Mouse (Mus musculus) liver, postnatal 0 days (tissue): Measurements from ENCODE around the gene 9130230L23Rik. TPM values are rescaled to one million over a fixed set of nuclear protein-coding genes. Genes with fewer than 3 reads are reported as not detected.

ENCODE experiments used
- ATAC-seq: fragments of 200-750 bp; cut with Nextera tagmentation; 2 replicates; pipeline ENCODE4 v1.8.0; 2017; ENCODE audit warnings: mild to moderate bottlenecking, moderate library complexity
- DNase-seq: peaks from one replicate; pipeline ENCODE4 v3.0.0-alpha.2; 2016
- H3K27ac ChIP-seq: fragments of 300-500 bp; sonication (generic); 2 replicates; pipeline ENCODE4 v1.5.1; 2014; ENCODE audit warnings: antibody characterized with exemption, moderate library complexity, mild to moderate bottlenecking, low read depth
- H3K27me3 ChIP-seq: fragments of 300-500 bp; sonication (generic); 2 replicates; pipeline ENCODE4 v1.6.1; 2014; ENCODE audit warnings: low read length, control low read depth, mixed read lengths; ENCODE audit not compliant: insufficient read depth
- H3K36me3 ChIP-seq: fragments of 300-500 bp; sonication (generic); replicated peaks from 2 replicates; pipeline ENCODE4 v1.6.1; 2014; ENCODE audit warnings: mild to moderate bottlenecking, control low read depth, low read length, moderate library complexity, mixed read lengths; ENCODE audit not compliant: insufficient read depth
- H3K4me1 ChIP-seq: fragments of 300-500 bp; sonication (generic); 2 replicates; pipeline ENCODE4 v1.6.1; 2014; ENCODE audit warnings: antibody characterized with exemption, mild to moderate bottlenecking, control low read depth; ENCODE audit not compliant: insufficient read depth
- H3K4me2 ChIP-seq: fragments of 300-500 bp; sonication (generic); 2 replicates; pipeline ENCODE4 v1.6.1; 2014; ENCODE audit warnings: low read depth, mild to moderate bottlenecking, low read length, moderate library complexity, mixed read lengths
- H3K4me3 ChIP-seq: fragments of 300-500 bp; sonication (generic); 2 replicates; pipeline ENCODE4 v1.5.1; 2014; ENCODE audit warnings: low read depth, low read length
- H3K9ac ChIP-seq: fragments of 300-500 bp; sonication (generic); replicated peaks from 2 replicates; pipeline ENCODE4 v1.6.1; 2014; ENCODE audit warnings: mild to moderate bottlenecking, moderate library complexity
- H3K9me3 ChIP-seq: fragments of 300-500 bp; sonication (generic); 2 replicates; pipeline ENCODE4 v1.6.1; 2016; ENCODE audit warnings: mild to moderate bottlenecking, control low read depth, low read length, mixed read lengths
- CTCF ChIP-seq: sonication (generic); IDR thresholded peaks from 2 replicates; pipeline ENCODE4 v1.5.1; 2016; ENCODE audit warnings: antibody characterized with exemption, low read depth
- EP300 ChIP-seq: IDR thresholded peaks from 2 replicates; pipeline ENCODE4 v1.6.1; 2016; ENCODE audit warnings: antibody characterized with exemption, low read depth, mild to moderate bottlenecking
- WGBS: fragments of 180-500 bp; shearing (Covaris S2); extraction: QIAGEN DNeasy Blood & Tissue Kit; methylation state at CpG from one replicate; pipeline ENCODE4 v1.1.7; 2014; ENCODE audit not compliant: insufficient replicate concordance; 5-methylcytosine and 5-hydroxymethylcytosine counted together
- polyA plus RNA-seq: library from polyadenylated mRNA; unstranded; fragments of >200 nt; fragmentation: Nextera tagmentation; extraction: Ambion mirVana; gene quantifications from 2 replicates; pipeline ENCODE4 v1.2.1, GENCODE M21; 2015

Gene 9130230L23Rik
- polyA plus RNA-seq, 1 experiment from 2014 or later = not detected

DNA sequence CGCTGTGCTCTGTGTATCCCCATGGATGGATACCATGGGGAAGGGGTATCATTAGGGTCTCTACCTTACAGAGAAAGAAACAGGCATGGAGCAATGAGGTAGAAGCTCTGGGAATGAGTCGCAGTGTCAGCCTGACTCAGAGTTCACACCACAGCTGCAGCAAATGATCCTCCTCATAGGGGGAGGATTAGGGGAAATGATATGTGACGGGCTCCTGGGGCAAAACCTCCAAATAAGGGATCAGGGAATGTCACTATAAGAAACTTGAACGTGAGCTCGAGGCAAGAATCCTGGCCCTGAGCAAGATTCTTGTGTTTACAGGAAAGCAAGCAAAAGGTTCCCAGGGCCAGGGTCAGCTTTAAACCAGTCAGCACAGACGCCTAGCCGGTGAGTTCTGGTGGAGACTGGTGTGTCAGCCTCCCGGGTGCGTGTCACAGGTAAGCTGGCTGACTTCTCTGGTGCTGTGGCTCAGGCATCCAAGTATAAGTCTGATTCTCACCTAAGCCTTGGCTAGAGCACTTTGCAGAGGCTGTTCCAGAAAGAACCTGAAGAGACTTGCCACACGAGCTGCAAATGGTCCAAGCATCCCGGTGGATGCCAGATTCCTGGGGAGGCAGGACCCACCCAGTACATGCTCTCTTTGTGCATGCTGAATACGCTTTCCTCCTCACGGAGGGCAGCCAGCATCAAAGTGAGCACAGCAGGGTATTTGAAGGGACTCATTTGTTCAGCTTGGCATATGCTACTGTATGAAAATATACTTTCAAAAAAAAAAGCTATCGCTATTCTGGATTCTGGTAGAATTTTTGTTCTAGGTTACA lies 30.5 kb upstream of the 9130230L23Rik start:
- ATAC-seq (no peak), DNase-seq (no peak)
- peaks cover 13% of the 10 kb centered on the region for H3K36me3 ChIP-seq
- H3K4me1 ChIP-seq = peaks cover 7% of the 10 kb centered on the region; the same call in 1 of the 2 replicates
- no peak overlapping the region for H3K27ac ChIP-seq
- no peak for TF ChIP-seq EP300
- no peak for TF ChIP-seq CTCF
- no peak overlapping the region for H3K4me3 ChIP-seq
- WGBS = 75% methylated on average over 14 of the region's 14 CpGs
- H3K4me2 ChIP-seq = no peak overlapping the region
- no peak overlapping the region for H3K9ac ChIP-seq
- no peaks in the 10 kb centered on the region for H3K9me3 ChIP-seq
- no peaks in the 10 kb centered on the region for H3K27me3 ChIP-seq

DNA sequence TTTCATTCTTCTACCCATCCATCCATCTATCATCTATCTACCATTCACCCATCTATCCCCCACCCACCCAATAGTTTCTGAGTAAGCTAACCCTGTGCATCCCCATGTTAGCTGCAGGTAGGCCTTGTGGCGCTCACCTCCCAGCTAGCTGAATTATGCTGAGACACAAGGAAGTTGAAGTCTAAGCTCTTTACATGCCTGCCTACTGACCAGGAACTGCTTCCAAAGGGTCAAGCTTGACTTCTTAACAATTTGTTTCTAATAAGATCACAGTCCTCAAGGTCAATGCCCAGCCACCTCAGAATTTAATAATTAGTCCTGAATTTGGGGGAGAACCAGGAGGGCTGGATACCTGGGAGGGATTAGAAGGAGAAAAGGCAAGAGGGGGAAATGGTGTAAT lies 28.7 kb upstream of the 9130230L23Rik start:
- Histone ChIP-seq H3K4me3 (no peak overlapping the region), H3K4me2 (no peak overlapping the region), H3K9me3 (no peaks in the 10 kb centered on the region), H3K9ac (no peak overlapping the region), H3K4me1 (0 out of 2 replicates have a peak, but pooled peaks cover 5% of the 10 kb centered on the region), H3K27me3 (no peaks in the 10 kb centered on the region), H3K27ac (no peak overlapping the region), H3K36me3 (peaks cover 13% of the 10 kb centered on the region)
- WGBS = 93% methylated on average over 1 of the region's 1 CpGs
- TF ChIP-seq EP300 = no peak
- no peak for TF ChIP-seq CTCF
- no peak for ATAC-seq
- no peak for DNase-seq

DNA sequence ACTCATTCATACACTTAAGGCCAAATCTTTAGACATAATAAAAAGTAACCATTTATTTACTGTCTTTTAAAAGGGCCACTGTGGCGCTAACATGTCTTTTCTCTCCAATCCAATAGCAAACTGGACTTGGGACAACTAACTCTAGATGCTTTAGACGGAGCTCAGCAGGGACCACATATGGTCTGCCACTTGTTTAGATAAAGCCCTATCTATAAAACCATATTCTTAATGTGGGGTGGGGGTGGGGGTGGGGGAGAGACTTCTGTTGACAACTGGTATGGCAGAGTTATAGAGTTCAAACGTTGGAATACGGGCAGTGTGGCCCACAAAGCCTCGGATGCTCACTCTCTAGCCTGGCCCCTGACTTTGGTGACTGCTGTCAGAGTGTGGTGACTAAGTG lies 27.6 kb upstream of the 9130230L23Rik start:
- ATAC-seq = no peak; the same call in 1 of the 2 replicates
- Histone ChIP-seq H3K4me3 (no peak overlapping the region), H3K9me3 (no peaks in the 10 kb centered on the region), H3K4me2 (no peak overlapping the region), H3K4me1 (0 out of 2 replicates have a peak, but pooled peaks cover 2% of the 10 kb centered on the region), H3K27me3 (no peaks in the 10 kb centered on the region), H3K36me3 (peaks cover 20% of the 10 kb centered on the region), H3K27ac (0 out of 2 replicates have a peak overlapping the region, but pooled peaks have one; percentile 12), H3K9ac (no peak overlapping the region)
- TF ChIP-seq CTCF (no peak), EP300 (no peak)
- no peak for DNase-seq
- WGBS = 54% methylated on average over 5 of the region's 5 CpGs

- WGBS = 70% methylated on average over 5 of the region's 5 CpGs
- Histone ChIP-seq H3K4me3 (no peak overlapping the region), H3K9me3 (no peaks in the 10 kb centered on the region; the same call in 1 of the 2 replicates), H3K4me1 (0 out of 2 replicates have a peak, but pooled peaks cover 2% of the 10 kb centered on the region), H3K9ac (no peak overlapping the region), H3K27ac (no peak overlapping the region), H3K36me3 (peaks cover 33% of the 10 kb centered on the region), H3K4me2 (no peak overlapping the region), H3K27me3 (no peaks in the 10 kb centered on the region)
- DNase-seq = no peak
- TF ChIP-seq CTCF = no peak
- peak; percentile 33; the same call in 1 of the 2 replicates for ATAC-seq
Measured at GRCm38 (mm10) chr5:66028232-66028631, 24.1 kb upstream of the 9130230L23Rik start.

DNA sequence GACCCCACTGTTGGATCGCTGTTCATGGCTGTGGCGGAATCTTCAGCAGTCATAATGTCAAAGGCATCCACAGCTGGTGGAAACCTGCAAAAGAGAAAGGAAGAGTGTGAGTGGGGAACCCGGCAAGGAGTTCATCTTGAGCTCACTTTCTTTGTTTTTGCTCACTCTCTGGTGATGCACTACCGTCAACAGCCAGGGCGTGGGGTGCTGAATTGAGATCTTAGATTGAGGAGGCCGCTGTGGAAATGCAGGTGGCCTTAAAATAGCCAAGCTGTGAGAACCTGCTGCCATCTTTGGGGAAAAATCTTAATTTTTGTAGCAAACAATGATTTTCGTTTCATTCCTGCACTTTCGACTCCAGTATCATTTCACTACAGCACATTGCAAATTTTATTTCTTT lies 23.1 kb upstream of the 9130230L23Rik start:
- 91% methylated on average over 8 of the region's 8 CpGs for WGBS
- Histone ChIP-seq H3K4me3 (no peak overlapping the region), H3K9ac (no peak overlapping the region), H3K9me3 (no peaks in the 10 kb centered on the region; the same call in 1 of the 2 replicates), H3K4me1 (0 out of 2 replicates have a peak, but pooled peaks cover 2% of the 10 kb centered on the region), H3K36me3 (peaks cover 40% of the 10 kb centered on the region), H3K27me3 (no peaks in the 10 kb centered on the region), H3K27ac (no peak overlapping the region), H3K4me2 (no peak overlapping the region)
- TF ChIP-seq EP300 = no peak
- no peak for TF ChIP-seq CTCF
- DNase-seq (no peak), ATAC-seq (no peak)

DNA sequence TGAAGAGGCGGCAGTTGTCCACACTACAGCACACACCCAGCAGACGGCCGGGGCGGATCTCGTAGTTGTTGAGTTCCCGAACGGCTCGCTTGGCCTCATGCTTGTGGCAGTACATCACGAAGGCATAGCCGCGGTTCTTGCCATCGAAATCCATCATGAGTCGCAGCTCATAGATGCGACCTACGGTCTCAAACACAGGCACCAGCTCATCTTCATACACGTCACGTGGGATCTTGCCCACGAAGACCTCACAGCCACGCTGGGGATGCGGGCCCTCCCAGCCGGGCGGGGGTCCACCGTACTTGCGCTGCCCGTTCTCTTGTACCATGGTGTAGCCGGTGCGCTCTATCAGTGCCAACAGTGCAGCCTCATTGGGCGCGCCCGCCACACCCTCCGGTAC lies 22.7 kb upstream of the 9130230L23Rik start:
- no peaks in the 10 kb centered on the region; the same call in 1 of the 2 replicates for H3K9me3 ChIP-seq

More for the DNA sequence above, 22.7 kb upstream of the 9130230L23Rik start:
- ATAC-seq (no peak), DNase-seq (no peak)
- TF ChIP-seq CTCF (no peak), EP300 (no peak)
- H3K36me3 ChIP-seq = peaks cover 41% of the 10 kb centered on the region
- H3K4me2 ChIP-seq = no peak overlapping the region
- WGBS = 94% methylated on average over 31 of the region's 31 CpGs
- H3K9ac ChIP-seq = no peak overlapping the region
- no peak overlapping the region for H3K27ac ChIP-seq
- no peak overlapping the region for H3K4me3 ChIP-seq
- H3K27me3 ChIP-seq = no peaks in the 10 kb centered on the region
- H3K4me1 ChIP-seq = 0 out of 2 replicates have a peak, but pooled peaks cover under 1% of the 10 kb centered on the region
